Mouse (Mus musculus) heart, postnatal 36 days (tissue): ENCODE measurements around the gene Spaca5. TPM values are rescaled to one million over a fixed set of nuclear protein-coding genes. Genes with fewer than 3 reads are reported as not detected.

Source experiments
- DNase-seq, 2 experiments: peaks; one replicate each; pipeline ENCODE4 v3.0.0; 2021 to 2022
- intact Hi-C: fragments of 180-260 bp; cut with DNase I; formaldehyde crosslinking; loops from one replicate; pipeline ENCODE4 v1.15.1; 2025
- total RNA-seq, 2 experiments: library from RNA; stranded (reverse); gene quantifications; 2 replicates each; pipeline ENCODE4 v1.2.3; 2021

Spaca5 gene
- total RNA-seq, result not detected

DNA sequence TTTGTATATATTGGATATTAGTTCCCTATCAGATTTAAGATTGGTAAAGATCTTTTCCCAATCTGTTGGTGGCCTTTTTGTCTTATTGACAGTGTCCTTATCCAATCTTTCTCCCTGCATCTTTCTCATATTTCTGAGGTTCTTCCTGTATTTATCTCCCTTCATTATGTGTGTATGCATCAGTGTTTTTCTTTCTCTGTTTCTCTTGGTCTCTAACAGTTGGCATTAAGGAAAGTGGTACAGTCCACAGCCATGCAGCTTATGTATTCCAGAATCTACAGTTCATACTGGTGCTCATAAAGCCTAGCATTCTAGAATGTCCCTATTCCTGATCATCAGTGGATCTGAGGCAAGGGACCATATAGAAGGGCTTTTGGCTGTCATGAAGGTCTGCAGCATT lies at the start of gene Spaca5:
TSS of gene Spaca5 (plus strand) at position 301 of the 400 bp plus-strand sequence.
- no peak for DNase-seq
- intact Hi-C loops, result no loop called here

- no peak for DNase-seq
- intact Hi-C loops, result no loop called here
Measured at GRCm38 (mm10) chrX:21061460-21061859, 6.7 kb upstream of the Spaca5 start.

- intact Hi-C loops, result loop anchor here (1.0 kb wide), 1 partner anchor 27 kb away; the partner anchor contains the start of gene Zfp300
- DNase-seq, result peak; percentile 78 to 81
Measured at GRCm38 (mm10) chrX:21061866-21062543, 6.2 kb upstream of the Spaca5 start, which contains the start of gene Zfp182. TSS of gene Zfp182 (minus strand) at chrX:21062316.

- intact Hi-C loops, result loop anchor here (1.0 kb wide), 1 partner anchor 27 kb away; the partner anchor contains the start of gene Zfp300
- no peak for DNase-seq
Measured at GRCm38 (mm10) chrX:21062544-21062890, 5.7 kb upstream of the Spaca5 start.

- DNase-seq, result no peak
- intact Hi-C loops, result no loop called here
Measured at GRCm38 (mm10) chrX:21088645-21088982, 20.4 kb downstream of the Spaca5 start.

DNA sequence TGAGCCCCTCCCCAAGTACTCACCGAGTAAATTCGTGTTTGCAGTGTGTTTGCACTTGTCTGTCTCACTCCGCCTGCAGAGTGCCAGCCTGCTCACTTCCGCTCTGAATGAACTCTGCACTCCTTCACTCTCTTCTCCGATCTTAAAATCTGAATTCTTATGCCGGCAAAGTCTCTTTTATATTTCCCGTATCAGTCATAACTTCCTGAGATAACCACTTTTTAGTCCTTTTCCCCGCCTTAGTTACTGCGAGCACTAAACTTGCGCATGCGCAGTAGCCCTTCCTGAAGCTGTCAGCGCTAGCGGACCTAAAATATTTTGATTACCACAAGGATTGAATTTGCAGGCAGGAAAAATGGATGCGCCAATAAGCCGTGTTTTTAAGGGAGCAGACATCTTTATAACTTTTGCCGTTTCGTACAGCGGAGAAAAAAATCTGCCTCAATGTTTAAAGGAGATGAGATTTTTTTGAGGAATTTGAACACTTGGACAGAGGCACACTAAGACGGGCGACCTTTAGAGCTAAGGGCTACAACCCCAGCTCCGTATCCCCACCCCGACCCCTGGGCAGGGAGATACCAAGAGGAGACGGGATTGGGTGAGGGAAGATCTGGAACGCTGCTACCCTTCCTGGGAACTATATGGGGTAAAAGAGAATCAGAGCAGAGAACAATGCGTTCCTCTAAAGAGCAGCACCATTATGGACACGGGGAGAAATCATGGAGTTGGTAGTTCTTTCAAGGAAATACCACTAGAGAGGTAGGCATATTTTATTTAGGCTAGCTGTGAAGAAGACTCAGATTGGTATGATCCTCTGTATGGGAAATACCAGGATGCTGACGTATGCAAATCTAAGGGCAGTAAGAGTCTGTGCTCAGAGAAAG lies 21.0 kb downstream of the Spaca5 start, which contains the start of gene Zfp300:
TSS of gene Zfp300 (minus strand) at position 545 of the 884 bp plus-strand sequence.
- intact Hi-C loops, result loop anchor here (1.0 kb wide), 1 partner anchor 27 kb away; the partner anchor contains the start of gene Zfp182
- DNase-seq, result peak; percentile 51 to 70

- DNase-seq, result peak in 1 of 2 experiments; percentile 1
- intact Hi-C loops, result loop anchor here (1.0 kb wide), 1 partner anchor 28 kb away; the partner anchor contains the start of gene Zfp182
Measured at GRCm38 (mm10) chrX:21089867-21090239, 21.6 kb downstream of the Spaca5 start.

DNA sequence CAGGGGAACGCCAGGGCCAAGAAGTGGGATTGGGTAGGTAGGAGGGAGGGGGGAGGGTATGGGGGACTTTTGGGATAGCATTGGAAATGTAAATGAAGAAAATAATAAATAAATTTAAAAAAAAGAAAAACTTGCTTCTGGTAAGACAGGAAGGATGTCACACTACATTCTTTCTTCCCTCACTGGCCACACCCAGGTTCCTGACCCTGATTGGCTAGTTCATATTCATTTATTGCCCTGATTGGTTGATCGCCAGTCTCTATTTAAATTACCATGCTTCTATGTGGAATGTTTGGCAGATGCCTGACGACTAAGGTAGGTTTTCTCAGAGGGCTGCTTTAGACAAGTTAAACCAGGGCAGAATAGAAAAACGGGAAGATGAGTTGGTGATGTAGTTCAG lies 47.3 kb downstream of the Spaca5 start, which contains the start of gene Ssxa1:
TSS of gene Ssxa1 (plus strand) at position 301 of the 400 bp plus-strand sequence.
- intact Hi-C loops, result no loop called here
- DNase-seq, result no peak

Other genes with a start within 250 kb of the Spaca5 start
- gene Timp1, start 198.2 kb upstream of the Spaca5 start, total RNA-seq, result 1 to 10 TPM; 2.6 to 5.0 TPM
- under 1 TPM; 0.16 to 0.22 TPM for gene Syn1, start 147.4 kb upstream of the Spaca5 start, total RNA-seq
- 10 to 100 TPM; 10.9 to 11.5 TPM for gene Cfp, start 136.9 kb upstream of the Spaca5 start, total RNA-seq
- gene Elk1, start 117.8 kb upstream of the Spaca5 start, total RNA-seq, result 1 to 10 TPM; 9.6 to 9.9 TPM
- 10 to 100 TPM; 33.6 to 36.0 TPM for gene Uxt, start 106.4 kb upstream of the Spaca5 start, total RNA-seq
- gene Zfp182, start 6.1 kb upstream of the Spaca5 start, total RNA-seq, result 1 to 10 TPM; 3.5 to 3.6 TPM
- under 1 TPM; 0.14 to 0.31 TPM for gene Zfp300, start 21.1 kb downstream of the Spaca5 start, total RNA-seq
- gene Ssxa1, start 47.4 kb downstream of the Spaca5 start, total RNA-seq, result not detected
- not detected for gene Gm21876, start 107.2 kb downstream of the Spaca5 start, total RNA-seq